Mouse (Mus musculus) megakaryocyte-erythroid progenitor cell, adult 5-6 weeks (primary cell): ENCODE results near the gene Phyhipl. TPM values are rescaled to one million over a fixed set of nuclear protein-coding genes. Genes with fewer than 3 reads are reported as not detected.

Source experiments
- ATAC-seq: replicated peaks from 2 replicates; pipeline ENCODE4 v1.8.0; 2016; ENCODE audit warnings: mild to moderate bottlenecking, inconsistent platforms; ENCODE audit not compliant: severe bottlenecking, poor library complexity, low FRiP score, low TSS enrichment
- total RNA-seq, 2 experiments: library from RNA; stranded (forward) in 1 of 2; stranded (reverse) in 1 of 2; fragments of 200-1000, 215-1000 nt in 1 of 2; fragments of >200 nt in 1 of 2; fragmentation: Nextera tagmentation in 1 of 2; gene quantifications; 2 replicates each; pipeline ENCODE4 v1.2.3; 2014 to 2017

Phyhipl gene
- total RNA-seq, 2 experiments from 2014 or later: not detected

DNA sequence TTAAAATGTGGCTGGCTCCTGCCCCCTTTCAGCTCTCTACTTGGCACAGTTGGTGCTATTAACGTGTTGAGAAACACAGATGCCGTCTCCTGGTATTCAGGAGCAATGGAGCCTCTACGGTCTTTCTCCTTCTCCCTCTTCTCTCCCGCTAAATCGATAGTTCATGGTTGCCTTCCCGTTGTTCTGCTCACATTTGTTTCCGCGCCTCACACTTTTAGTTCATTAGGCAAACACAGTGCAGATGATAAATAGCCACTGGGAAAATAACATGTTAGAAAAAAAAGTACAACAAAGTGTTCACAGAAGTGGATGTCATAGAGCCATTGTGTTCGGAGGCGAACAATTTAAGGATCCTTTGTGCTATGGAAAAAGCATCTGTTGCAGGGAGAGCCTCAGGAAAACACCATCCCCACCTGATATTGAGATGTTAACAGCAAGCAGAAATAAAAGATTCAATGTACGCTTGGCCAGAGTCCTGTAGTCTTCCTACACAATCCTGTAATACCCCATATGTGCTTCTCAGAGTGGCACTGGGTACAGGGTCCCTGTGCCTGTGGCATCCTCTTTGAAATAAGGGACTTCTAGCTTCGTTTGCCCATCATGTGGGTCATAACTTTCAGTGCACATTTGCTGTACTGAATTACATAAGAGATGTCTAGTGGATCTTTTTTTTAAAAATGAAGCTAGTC is 18.0 kb downstream of the Phyhipl start:
- no peak for ATAC-seq

DNA sequence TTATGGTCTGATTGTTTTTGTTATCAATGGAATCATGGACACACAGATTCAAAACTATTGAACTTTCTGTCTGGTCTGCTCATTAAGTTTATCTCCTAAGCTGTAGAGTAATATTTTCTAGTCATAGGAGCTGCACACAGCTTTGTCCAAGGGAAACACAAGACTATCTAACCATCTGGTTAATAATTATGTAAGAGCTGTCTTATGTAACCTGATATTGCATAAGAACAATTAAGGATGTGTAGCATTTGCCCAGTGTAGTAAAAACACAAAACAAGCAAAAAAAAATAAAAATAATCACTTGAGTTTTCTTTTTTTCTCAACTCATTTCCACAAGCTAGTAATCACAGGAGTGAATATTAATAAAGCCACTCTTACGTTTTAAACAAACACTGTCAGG is 20.5 kb downstream of the Phyhipl start:
- no peak for ATAC-seq

DNA sequence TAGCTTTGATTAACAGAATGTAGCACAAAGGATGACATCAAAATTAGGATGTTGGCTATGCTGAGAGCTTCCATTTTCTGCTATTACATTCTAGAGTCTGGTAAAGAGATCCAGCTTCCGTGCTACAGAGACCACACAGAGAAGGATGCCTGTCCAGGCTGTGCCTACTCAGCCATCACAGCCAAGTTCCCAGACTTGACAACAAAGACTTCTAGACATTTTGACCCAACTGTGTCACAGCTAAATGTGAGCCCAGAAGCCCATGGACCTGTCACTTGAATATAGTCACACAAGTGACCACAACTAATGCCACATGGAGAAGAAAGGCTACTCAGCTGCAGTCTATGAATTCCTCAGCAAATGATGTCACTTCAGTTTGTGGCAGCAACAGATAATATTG is 24.6 kb downstream of the Phyhipl start:
- no peak for ATAC-seq

DNA sequence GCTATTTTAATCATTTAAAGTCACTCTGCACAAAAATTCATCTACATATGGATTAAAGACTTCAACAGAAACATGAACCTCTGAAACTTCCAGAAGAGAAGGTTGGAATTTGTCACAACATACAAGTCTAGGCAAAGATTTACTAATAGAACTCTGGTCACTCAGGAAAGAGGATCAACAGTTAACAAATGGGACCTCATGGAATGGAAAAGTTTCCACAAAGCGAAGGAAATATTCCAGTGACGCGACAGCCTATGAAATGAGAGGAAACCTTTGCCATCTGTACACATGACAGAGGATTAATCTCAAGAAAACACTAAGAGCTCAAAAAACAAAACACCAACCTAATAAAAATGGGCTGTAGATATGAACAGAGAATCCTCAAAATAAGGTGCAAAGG is 32.3 kb downstream of the Phyhipl start:
- ATAC-seq: no peak

DNA sequence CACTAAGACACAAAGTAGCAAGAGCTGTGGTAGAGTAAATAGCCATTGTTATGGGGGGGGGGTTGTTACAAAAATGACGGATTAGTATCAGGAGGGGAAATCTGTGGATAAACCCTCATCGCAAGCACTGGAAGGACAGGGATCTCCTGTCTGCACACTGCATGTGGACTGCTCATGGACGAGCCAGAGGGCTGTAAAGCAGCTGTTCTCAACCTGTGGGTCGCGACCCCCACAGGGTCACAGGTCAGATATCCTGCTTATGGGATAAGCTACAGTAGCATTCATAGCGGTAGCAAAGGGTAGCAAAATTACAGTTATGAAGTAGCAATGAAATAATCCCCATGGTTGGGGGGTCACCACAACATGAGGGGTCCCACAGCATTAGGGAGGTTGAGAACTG is 39.4 kb downstream of the Phyhipl start:
- ATAC-seq: no peak

DNA sequence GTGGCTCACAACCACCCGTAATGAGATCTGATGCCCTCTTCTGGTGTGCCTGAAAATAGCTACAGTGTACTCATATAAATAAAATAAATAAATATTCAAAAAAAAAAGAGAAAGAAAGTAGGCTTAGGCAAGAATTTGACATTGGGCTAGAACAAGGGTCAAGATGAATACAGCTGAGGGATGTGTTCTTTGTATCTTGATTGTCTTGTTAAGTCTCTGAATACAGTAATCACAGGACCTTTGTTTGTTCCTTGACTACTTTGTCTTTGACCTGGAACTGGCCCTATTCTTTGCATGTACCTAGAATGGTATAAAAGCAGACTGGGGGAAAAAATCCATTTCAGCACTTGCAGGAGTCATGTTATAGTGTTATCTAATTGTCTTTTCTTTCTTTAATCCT is 44.1 kb downstream of the Phyhipl start:
- no peak for ATAC-seq

DNA sequence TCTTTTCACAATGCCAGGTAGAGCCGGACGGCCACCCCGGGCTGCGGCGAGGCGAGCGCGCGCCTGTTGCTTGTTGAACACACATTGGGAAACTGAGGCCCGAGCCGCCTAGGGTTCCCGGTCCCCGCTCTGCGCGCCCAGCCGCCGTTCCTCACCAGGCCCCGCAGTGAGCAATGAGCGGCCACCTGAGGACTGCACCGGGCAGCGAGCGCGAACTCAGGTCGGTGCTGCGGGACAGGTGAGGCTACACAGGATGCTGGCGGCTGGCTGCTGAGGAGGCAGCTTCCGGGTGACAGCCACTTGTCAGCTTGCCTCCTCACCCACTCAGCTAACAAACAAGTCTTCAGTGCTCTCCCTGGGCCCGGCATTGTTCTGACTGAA is 55.9 kb downstream of the Phyhipl start:
- ATAC-seq: no peak

DNA sequence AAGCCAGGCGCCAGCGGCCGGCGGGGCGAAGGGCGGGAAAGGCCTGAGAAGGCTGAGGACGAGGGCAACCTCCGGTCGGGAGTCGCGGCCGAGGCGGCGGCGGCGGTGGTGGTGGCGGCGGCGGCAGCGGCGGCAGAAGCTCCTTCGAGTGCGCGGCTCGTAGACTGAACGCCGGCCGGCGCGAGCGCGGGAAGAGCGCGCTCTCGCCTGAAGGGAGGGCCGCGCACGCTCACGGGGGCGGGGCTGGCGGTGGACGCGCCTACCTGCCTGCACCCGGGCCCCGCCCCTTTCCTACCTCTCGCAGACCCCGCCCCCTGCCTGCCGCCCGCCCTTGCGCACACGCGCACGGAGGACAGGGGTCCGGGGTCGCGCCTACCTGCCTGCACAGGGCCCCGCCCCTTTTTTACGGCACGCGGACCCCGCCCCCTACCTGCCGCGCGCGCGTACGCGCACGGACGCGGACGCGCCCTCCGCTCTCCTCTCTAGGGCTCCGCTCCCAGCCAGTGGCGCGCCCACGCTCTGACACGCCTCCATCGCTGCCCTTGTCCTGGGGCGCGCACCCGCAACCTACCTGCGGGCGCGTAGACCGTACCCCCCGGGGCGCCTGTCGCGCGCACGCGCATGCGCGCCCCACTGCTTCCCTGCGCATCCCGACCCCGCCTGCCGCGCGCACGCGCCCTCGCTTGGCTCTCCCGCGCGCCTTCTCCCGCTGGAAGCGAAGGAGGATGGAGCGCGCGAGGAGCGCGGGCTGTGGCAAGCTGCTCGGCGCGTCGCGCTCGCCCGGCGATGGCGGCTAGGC is 56.4 kb downstream of the Phyhipl start:
- ATAC-seq: no peak

DNA sequence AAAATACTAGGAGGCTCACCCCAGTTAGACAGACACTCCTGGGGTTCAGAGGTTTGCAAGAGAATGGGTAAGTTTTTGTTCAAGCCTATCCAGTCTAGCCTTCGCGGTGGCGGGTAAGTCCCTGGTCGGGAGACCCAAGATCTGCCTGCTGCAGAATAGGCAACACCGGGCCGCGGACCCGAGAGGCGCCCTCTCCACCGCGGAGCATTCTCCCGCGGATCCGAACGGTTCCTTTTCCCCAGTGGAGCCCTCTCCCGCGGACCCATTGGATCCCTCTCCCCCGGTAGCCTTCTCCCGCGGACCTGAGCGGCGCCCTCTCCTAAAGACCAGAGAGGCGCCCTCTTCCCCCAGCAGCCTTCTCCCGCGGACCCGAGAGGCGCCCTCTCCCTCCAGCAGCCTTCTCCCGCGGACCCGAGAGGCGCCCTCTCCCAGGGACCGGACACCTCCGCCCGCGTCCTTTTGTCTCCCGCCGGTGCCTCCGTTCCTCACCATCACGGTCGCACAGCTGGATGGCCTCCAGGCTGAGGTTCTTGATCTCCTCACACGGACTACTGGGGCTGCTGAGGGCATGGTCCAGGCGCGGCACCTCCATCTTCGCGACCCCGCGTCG is 57.1 kb downstream of the Phyhipl start:
- peak; percentile 37; the same call in 1 of the 2 replicates for ATAC-seq

DNA sequence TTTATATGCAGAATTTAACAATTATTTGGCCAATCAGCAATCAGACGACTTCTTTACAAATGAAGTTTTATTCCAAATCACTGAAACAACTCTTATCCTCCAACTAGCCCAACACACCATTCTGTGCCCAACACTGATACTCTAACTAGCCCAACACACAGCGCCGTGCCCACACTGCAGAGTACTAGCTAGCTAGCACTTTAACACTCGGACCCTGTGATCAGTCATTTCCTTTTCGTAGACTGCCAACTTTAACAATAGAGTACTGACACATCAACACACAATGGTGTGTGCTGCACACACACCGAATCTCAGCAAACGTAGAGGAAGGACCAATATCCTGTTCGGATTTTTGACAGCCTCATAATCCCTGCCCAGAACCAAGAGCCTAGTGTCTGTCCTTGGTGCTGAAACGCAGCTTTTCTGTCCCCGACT is 57.7 kb downstream of the Phyhipl start:
- no peak for ATAC-seq

DNA sequence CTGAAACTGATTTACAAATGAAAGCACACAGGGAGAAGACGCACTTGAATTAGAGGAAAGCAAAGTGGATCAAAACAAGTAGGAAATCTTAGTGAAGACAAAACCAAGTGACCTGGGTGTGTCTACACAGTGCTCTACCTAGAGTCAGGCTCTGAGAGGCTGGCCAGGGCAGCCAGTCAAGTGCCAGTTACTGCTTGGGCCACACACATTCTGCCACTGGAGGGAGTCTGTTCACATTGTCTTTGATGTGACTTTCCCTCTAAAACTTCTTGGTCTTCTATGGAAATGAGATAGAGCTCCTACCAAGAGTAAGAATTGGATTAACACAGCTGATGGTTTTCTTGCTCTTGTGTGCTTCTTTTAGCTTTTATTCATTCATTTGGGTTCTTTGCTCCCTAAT is 61.8 kb downstream of the Phyhipl start:
- ATAC-seq: no peak

DNA sequence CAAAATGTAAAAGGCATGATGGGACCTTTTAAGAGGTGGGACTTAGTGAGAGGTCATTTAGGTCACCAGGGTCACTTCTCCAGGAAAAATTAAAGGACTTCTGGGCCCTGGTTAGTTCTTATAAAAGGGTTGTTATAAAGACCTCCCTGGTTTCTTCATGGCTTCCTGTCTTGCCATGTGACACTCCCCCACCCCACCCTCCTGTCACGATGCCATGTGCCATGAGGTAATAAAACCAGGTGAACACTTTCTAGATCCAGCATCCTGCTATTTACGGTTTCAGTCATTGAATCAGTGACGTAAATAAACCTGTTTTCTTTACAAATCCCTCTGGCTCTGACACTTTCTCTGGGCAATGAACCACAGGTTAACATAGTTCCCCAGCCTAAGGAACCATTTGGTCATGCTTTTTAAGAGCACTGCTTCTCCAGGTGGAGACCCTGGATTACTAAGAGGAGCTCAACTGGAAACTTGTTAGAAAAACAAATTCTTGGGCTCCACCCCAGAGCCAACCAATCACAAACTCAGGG is 68.8 kb downstream of the Phyhipl start:
- no peak for ATAC-seq

DNA sequence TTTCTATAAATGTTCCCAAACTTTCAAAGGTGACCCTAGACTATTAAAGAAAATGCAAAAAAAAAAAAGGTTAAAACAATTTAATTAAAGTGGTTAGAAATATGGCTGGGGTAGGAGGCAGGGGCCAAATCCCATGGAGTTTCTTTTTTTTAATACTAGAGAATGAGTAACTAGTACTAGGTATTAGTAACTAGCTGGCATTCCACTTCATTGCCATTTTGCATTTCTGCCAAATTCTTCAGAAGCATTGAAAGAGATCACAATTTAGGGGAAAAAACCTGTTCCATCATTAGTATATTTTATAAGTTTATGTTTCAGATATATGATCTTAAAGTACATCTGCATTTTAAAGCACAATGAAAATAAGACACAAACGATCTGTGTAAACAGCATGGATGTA is 71.6 kb downstream of the Phyhipl start:
- no peak for ATAC-seq

DNA sequence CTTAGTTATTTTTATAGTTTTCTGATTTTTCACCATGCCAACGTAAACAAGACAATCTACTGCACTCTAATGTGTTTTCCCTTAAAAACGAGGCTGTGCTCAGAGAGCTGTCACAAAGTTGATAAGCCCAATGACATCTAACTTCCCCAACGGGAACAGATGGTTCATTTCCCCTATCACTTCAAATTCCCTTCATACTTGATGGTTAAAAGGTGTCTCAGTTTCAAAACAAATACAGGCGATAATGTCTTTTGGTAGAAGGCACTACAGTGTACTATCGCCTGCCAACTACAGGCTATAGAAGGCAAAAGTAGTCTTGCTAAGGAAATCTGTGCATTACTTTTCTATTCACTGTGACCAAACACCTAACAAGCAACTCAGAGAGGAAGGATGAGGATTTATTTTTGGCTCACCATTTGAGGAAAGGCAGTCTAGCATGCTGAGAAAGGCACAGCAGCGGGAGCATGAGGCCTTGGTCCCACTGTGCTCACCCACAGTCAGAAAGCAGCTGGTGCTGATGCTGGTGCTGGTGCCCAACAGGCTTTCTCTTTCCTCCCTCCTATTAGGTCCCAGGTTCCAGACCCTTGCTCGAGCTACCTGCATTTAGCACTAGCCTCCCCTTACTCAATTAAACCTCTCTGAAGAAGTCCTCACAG is 74.1 kb downstream of the Phyhipl start:
- ATAC-seq: no peak

DNA sequence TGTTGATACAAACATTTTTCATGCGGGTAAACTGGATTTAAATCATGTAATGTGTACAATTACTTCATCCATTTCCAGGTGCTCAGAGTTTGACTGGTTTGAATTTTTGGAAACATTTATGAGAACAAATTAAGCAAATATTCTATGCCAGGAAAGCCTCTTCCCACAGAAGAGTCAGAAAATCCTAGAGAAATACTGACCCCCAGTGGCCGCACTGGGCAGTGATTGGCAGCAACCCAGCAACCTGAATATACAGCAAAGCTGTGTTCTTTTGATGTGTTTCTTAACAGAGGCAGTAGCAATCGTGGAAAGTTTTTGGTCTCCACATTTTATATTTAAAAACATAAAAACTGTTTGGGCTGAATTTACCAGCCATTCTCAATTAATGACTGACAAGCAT is 92.1 kb downstream of the Phyhipl start:
- no peak for ATAC-seq

DNA sequence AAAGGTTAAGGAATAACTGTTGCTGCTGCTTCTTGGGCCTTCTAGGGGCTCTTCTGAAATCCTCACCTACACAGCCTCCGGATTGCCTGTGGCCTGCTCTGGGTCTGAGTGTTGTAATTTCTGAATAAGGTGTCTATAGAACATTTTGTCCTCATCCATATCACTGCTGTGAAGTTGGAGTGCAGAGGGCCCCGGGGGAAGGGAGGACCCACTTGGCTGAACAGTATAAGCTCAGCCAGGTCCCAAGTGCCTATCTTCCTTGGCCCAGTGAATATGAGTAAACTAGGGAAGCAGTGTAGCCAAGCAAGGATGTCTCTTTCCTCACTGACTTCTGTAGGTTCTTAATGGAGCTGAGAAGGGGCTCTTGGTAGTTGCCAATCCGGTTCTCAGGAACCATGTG is 103.2 kb downstream of the Phyhipl start:
- no peak for ATAC-seq

DNA sequence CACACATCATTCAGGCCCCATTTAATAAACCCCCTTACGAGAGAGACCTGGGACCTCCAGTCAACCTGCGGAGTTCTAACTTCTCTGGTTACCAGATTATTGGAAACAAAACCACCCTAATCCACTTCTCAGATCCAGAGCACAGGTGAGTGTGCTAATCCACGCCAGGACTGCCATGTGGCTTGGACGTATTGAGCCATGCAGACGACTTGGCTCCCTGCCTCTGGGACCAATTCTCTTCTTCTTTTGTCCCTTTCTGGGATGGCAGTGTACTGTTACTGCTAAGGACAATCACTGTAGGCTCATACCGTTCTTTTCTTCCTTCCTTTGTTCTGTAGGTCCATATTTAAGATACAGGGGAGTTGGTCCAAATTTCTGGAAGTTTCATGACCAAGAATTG is 112.9 kb downstream of the Phyhipl start:
- ATAC-seq: no peak

DNA sequence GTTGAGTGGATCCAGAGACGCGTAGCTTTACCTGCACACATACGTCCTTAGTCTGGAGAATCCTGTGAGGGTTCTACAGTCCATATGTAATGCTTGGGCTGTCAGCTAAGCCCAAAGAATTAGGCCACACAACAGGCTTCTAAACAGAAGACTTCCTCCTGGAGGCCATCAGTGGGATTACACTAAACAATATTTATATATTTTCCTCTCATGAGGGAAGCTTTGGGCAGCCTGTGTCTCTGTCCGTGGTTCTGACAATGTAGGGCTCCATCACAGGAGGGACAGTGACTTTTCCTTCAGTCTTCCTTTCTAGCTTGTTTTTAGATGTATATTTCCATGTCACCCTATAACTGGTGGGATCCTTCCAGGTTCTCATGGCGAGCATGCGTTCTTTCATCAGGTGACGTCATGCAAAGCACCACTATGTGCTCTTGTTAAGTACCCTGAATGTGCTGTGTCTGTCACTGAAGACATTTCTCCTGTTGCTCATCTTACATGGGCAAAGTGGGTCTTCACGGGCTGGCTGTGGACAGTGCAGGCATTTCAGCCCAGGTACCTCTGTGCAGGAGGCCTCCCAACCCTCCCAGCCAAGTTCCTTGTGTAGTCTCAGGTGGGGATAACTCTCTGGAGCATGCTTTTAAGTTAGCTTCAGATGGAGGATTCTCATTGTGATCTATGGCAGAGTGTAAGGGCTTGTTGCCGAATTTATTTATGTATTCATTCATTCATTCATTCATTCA is 115.1 kb downstream of the Phyhipl start:
- no peak for ATAC-seq

DNA sequence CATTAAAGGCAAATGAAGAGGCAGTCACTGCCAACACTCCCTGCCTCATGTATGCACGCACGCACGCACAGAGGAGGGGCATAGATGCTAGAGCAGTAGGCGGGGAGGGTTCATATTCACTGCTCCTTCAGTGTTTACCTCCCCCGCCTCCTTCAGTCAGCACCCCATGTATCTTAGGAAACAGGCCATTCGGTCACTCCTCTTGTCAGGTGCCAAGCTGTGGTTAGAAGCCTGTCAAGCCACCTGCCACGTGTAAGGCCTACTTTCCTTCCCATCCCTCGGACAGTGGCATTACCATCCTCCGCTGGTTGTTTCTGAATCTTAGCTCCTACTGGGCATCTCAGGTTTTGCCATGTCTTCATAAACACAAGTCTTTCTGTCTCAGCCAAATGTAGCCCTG is 116.5 kb downstream of the Phyhipl start:
- no peak for ATAC-seq
